Mouse (Mus musculus) midbrain, embryonic 15.5 days (tissue): Measurements from ENCODE around the gene Gm4450. TPM values are rescaled to one million over a fixed set of nuclear protein-coding genes. Genes with fewer than 3 reads are reported as not detected.
A peak's percentile ranks its signal among the peaks of the same experiment; 100 is the strongest.
"Not testable (repeated sequence)": the region's sequence is repeated elsewhere in the genome, so short reads cannot be mapped to it uniquely, and the experiment has no call there.

Experiments
- ATAC-seq: fragments of 200-750 bp; cut with Nextera tagmentation; replicated peaks from 2 replicates; pipeline ENCODE4 v1.8.0; 2017; ENCODE audit warnings: moderate TSS enrichment
- H3K27ac ChIP-seq: fragments of 300-500 bp; sonication (generic); 2 replicates; pipeline ENCODE4 v1.5.1; 2015; ENCODE audit warnings: mild to moderate bottlenecking, inconsistent platforms
- H3K27me3 ChIP-seq: fragments of 300-500 bp; sonication (generic); replicated peaks from 2 replicates; pipeline ENCODE4 v1.6.1; 2015; ENCODE audit warnings: inconsistent platforms
- H3K36me3 ChIP-seq: fragments of 300-500 bp; sonication (generic); replicated peaks from 2 replicates; pipeline ENCODE4 v1.6.1; 2015; ENCODE audit warnings: inconsistent platforms
- H3K4me1 ChIP-seq: fragments of 300-500 bp; sonication (generic); 2 replicates; pipeline ENCODE4 v1.6.1; 2015; ENCODE audit warnings: inconsistent platforms
- H3K4me2 ChIP-seq: fragments of 300-500 bp; sonication (generic); 2 replicates; pipeline ENCODE4 v1.6.1; 2015; ENCODE audit warnings: inconsistent platforms, mild to moderate bottlenecking, moderate library complexity
- H3K4me3 ChIP-seq: fragments of 300-500 bp; sonication (generic); 2 replicates; pipeline ENCODE4 v1.5.1; 2015; ENCODE audit warnings: mild to moderate bottlenecking, inconsistent platforms
- H3K9ac ChIP-seq: fragments of 300-500 bp; sonication (generic); 2 replicates; pipeline ENCODE4 v1.6.1; 2015; ENCODE audit warnings: mild to moderate bottlenecking, inconsistent platforms
- H3K9me3 ChIP-seq: fragments of 300-500 bp; sonication (generic); 2 replicates; pipeline ENCODE4 v1.6.1; 2016; ENCODE audit warnings: inconsistent platforms
- WGBS: fragments of 180-500 bp; shearing (Covaris S2); methylation state at CpG from one replicate; pipeline ENCODE4 v1.1.7; 2015; ENCODE audit warnings: mixed read lengths; 5-methylcytosine and 5-hydroxymethylcytosine counted together
- polyA plus RNA-seq: library from polyadenylated mRNA; unstranded; fragments of >200 nt; fragmentation: Nextera tagmentation; extraction: Ambion mirVana; gene quantifications from 2 replicates; pipeline ENCODE4 v1.2.1, GENCODE M21; 2015

Gm4450 gene
- polyA plus RNA-seq, 1 experiment from 2014 or later: 0.31 TPM

GRCm38 (mm10) chr3:98414296-98414695 is 42.6 kb downstream of the Gm4450 start:
- H3K27ac ChIP-seq: no peak overlapping the region
- H3K27me3 ChIP-seq: no peaks in the 10 kb centered on the region
- 87% methylated on average over 3 of the region's 3 CpGs for WGBS
- H3K9me3 ChIP-seq: no peaks in the 10 kb centered on the region
- H3K9ac ChIP-seq: no peak overlapping the region
- no peak overlapping the region for H3K4me3 ChIP-seq
- no peaks in the 10 kb centered on the region; the same call in 1 of the 2 replicates for H3K4me1 ChIP-seq
- H3K36me3 ChIP-seq: no peaks in the 10 kb centered on the region
- ATAC-seq: no peak
- H3K4me2 ChIP-seq: no peak overlapping the region

GRCm38 (mm10) chr3:98413733-98414132 is 43.2 kb downstream of the Gm4450 start:
- Histone ChIP-seq H3K4me2 (no peak overlapping the region), H3K4me3 (no peak overlapping the region), H3K4me1 (no peaks in the 10 kb centered on the region; the same call in 1 of the 2 replicates), H3K9me3 (no peaks in the 10 kb centered on the region), H3K27ac (no peak overlapping the region), H3K27me3 (no peaks in the 10 kb centered on the region), H3K36me3 (no peaks in the 10 kb centered on the region), H3K9ac (no peak overlapping the region)
- WGBS: 82% methylated on average over 2 of the region's 2 CpGs
- ATAC-seq: no peak

GRCm38 (mm10) chr3:98410619-98411580 is 46.0 kb downstream of the Gm4450 start:
- WGBS: 89% methylated on average over 17 of the region's 27 CpGs
- not testable (repeated sequence) for H3K4me1 ChIP-seq

GRCm38 (mm10) chr3:98407261-98407780 is 49.6 kb downstream of the Gm4450 start:
- not testable (repeated sequence) for H3K4me2 ChIP-seq, H3K27me3 ChIP-seq, H3K9ac ChIP-seq, H3K4me3 ChIP-seq, H3K36me3 ChIP-seq, H3K27ac ChIP-seq, H3K4me1 ChIP-seq, H3K9me3 ChIP-seq, ATAC-seq
- 68% methylated on average over 5 of the region's 5 CpGs for WGBS

More at GRCm38 (mm10) chr3:98410619-98411580, 46.0 kb downstream of the Gm4450 start:
- not testable (repeated sequence) for H3K27ac ChIP-seq, H3K27me3 ChIP-seq, H3K9ac ChIP-seq, H3K9me3 ChIP-seq, H3K4me3 ChIP-seq, H3K4me2 ChIP-seq, H3K36me3 ChIP-seq, ATAC-seq

GRCm38 (mm10) chr3:98406569-98407144 is 50.3 kb downstream of the Gm4450 start:
- not testable (repeated sequence) for H3K4me1 ChIP-seq, ATAC-seq, H3K4me3 ChIP-seq, H3K27me3 ChIP-seq, H3K36me3 ChIP-seq, H3K9ac ChIP-seq, H3K27ac ChIP-seq, H3K9me3 ChIP-seq, H3K4me2 ChIP-seq
- WGBS: 58% methylated on average over 12 of the region's 12 CpGs

GRCm38 (mm10) chr3:98405877-98406276 is 51.0 kb downstream of the Gm4450 start:
- H3K27ac ChIP-seq, H3K4me2 ChIP-seq, H3K9me3 ChIP-seq, H3K4me1 ChIP-seq, H3K4me3 ChIP-seq, H3K9ac ChIP-seq, ATAC-seq, H3K36me3 ChIP-seq, H3K27me3 ChIP-seq: not testable (repeated sequence)
- 85% methylated on average over 6 of the region's 6 CpGs for WGBS

- H3K27ac ChIP-seq, H3K9me3 ChIP-seq, H3K4me3 ChIP-seq, H3K4me2 ChIP-seq, H3K4me1 ChIP-seq, H3K36me3 ChIP-seq, H3K9ac ChIP-seq, H3K27me3 ChIP-seq: not testable (repeated sequence)
- 95% methylated on average over 9 of the region's 9 CpGs for whole genome bisulfite sequencing
- ATAC-seq: 0 out of 2 replicates have a peak, but pooled peaks have one; percentile 35
Observed at GRCm38 (mm10) chr3:98404268-98404895, 52.5 kb downstream of the Gm4450 start.

Other genes with a start within 250 kb of the Gm4450 start
- not detected in 2 replicates for gene Reg4, start 235.0 kb downstream of the Gm4450 start, polyA plus RNA-seq
- 22.9 and 26.8 TPM in 2 replicates for gene Hmgcs2, start 176.7 kb downstream of the Gm4450 start, polyA plus RNA-seq
- 113 and 142 TPM in 2 replicates for gene Phgdh, start 117.1 kb downstream of the Gm4450 start, polyA plus RNA-seq
- gene Zfp697, start 74.7 kb downstream of the Gm4450 start, polyA plus RNA-seq: 19.8 TPM in 2 replicates
- not detected in 2 replicates for gene Hsd3b4, start 53.4 kb upstream of the Gm4450 start, polyA plus RNA-seq
- not detected in 2 replicates for gene Gm10681, start 131.7 kb upstream of the Gm4450 start, polyA plus RNA-seq
- 0.10 TPM in 1 of 2 replicates, not detected in the other for gene Hsd3b5, start 173.1 kb upstream of the Gm4450 start, polyA plus RNA-seq